Mouse (Mus musculus): ENCODE data around the gene Ctla4.

The Ctla4 gene

GRCm38 (mm10) chr1:60920493-60921355, 33.9 kb downstream of the Ctla4 start:
- no peak for DNase-seq (ENCODE audit: low spot score in 2 of 2)

DNA sequence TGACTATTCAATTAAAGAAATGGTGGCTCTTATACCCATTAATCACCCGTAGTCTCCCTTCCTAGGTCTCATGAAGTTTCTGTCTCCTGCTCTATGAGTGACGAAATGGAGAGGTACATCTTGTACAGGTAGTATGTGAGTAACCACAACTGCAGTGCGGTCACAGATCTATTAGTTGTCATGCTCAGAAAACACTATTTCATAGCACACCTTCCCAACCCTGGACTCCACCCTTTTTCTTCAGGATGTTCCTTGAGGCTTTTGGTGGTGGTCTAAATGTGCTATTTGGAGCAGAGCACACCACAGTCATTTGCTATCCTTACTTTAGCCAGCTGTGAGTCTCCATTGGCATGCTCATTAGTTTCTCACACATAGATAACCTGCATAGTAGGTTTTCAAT, 42.2 kb downstream of the Ctla4 start:
- no peak for DNase-seq (ENCODE audit: low spot score in 2 of 2)

- no peak for DNase-seq (ENCODE audit: low spot score in 2 of 2)
These were observed 43.6 kb downstream of the Ctla4 start for GRCm38 (mm10) chr1:60930397-60930796.

GRCm38 (mm10) chr1:60935968-60936581, 49.3 kb downstream of the Ctla4 start:
- peak in 1 of 2 experiments; percentile 24 for DNase-seq (ENCODE audit: low spot score in 2 of 2)

DNA sequence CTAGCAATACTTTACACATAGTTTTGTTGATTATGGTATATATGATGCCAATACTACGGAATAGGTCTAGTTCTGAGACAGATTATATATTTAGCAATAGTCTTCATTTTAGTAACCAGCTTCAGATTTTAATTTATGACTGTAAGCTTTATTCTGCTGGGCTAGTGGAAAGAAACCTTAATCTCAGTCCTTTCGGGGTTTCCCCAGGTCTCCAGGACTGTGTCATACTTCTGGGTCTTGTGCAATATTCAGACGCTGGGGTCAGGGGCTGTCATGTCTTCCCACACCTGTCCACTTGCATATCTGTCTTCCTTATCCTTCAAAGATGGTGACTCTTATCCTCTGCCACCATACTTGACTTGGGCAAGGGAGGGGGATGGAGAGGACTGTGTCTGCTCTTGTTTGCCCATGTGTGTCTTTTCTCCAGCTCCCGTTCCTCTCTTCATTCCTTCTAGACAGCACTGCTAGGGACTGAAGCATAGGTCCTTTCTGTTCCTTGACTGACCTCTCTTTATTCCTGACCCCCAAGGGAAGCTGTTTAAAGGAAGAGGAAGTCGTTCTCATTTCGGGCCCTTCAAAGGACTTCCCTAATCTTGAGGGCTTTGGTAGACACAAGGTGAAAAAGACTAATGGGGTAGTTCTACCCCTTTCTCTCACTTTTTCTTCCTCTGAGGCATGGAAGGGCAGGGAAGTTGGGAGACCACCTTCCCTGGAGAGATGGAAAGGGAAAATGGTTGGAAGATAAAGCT, 50.3 kb downstream of the Ctla4 start:
- no peak for DNase-seq (ENCODE audit: low spot score in 2 of 2)

- DNase-seq (ENCODE audit: low spot score in 2 of 2), result no peak
These were observed 51.5 kb downstream of the Ctla4 start for GRCm38 (mm10) chr1:60938256-60938655.

DNA sequence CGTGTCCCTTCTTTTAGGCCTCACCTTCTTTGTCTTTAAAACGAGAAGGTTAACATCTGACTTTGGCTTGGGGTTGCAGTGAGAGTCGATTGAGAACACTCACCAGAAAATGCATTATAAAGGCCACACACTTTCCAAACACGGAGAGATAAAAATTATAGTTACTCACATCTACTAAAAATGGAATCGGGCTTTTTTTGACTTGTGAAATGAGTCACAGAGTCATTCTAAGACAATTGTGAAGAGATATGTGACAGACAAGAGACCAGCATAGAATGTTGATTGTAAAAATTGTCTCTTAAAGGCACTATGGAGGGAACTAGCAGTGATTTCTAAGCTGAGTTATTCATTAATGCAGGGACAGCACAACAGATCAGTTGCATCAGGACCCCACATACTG, 52.2 kb downstream of the Ctla4 start:
- peak in 1 of 2 experiments; percentile 18 for DNase-seq (ENCODE audit: low spot score in 2 of 2)

DNA sequence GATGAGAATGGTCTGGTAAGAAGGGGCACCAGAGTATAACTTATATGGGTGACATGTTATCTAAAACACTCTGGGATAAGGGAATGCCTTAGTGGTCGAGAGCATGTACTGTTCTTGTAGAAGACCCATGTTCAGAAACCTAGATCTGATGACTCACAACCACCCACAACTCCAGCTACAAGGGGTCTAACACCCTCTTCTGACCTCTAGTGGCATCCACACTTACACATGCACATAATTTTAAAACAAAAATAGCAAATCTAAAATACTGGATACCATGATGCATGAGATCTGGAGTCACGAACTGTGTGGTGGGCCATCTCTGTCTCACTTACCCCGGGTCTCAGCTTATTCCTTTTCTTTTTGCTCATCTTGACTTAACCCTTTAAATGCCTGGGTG, 53.2 kb downstream of the Ctla4 start:
- no peak for DNase-seq (ENCODE audit: low spot score in 2 of 2)

DNA sequence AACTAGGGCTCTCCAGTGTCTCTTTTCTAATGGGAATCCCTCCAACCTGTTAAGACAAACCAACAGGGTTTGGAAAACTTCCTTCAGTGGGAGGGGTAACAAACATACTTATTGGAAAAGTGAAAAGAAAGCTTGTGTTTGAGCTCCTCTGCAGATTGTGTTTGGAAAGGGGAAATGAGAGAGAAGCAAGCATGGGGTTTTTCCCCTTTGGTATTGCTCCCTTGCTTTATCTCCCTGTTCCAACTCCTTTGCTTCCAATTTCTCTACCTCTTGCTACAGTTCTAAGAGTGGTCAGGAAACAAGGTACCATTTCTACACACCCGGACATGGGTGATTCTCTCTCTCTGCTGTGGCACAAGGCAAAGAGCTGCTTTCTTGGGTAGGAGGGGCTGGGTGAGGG, 53.8 kb downstream of the Ctla4 start:
- DNase-seq (ENCODE audit: low spot score in 2 of 2), result no peak

GRCm38 (mm10) chr1:60941056-60942048, 54.6 kb downstream of the Ctla4 start:
- no peak for DNase-seq (ENCODE audit: low spot score in 2 of 2)

- DNase-seq (ENCODE audit: low spot score in 2 of 2), result no peak
These were observed 56.1 kb downstream of the Ctla4 start for GRCm38 (mm10) chr1:60942921-60943320.

- DNase-seq (ENCODE audit: low spot score in 2 of 2), result no peak
These were observed 59.0 kb downstream of the Ctla4 start for GRCm38 (mm10) chr1:60945633-60946401.

- no peak for DNase-seq (ENCODE audit: low spot score in 2 of 2)
These were observed 61.3 kb downstream of the Ctla4 start for GRCm38 (mm10) chr1:60948112-60948511.

GRCm38 (mm10) chr1:60952958-60953357, 66.2 kb downstream of the Ctla4 start:
- no peak for DNase-seq (ENCODE audit: low spot score in 2 of 2)

GRCm38 (mm10) chr1:60953686-60954085, 66.9 kb downstream of the Ctla4 start:
- no peak for DNase-seq (ENCODE audit: low spot score in 2 of 2)

DNA sequence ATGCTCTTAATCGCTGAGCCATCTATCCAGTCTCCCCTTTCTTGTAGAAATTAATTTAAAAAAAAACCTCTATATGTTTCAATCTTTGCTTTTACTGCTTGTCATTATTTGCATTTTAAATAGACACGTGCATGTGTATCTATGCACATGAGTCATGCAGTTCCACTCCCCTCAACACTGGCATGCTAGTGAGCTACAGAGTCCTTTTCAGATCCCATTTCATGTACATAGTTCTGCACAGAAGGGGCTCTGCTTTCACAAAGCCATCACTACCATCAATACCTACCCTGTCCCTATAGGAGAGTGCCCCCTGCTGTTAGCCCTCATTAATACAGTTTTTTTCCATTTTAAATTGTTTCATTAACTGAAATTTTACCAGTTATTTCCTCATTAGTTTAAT, 68.0 kb downstream of the Ctla4 start:
- DNase-seq (ENCODE audit: low spot score in 2 of 2), result no peak

- no peak for DNase-seq (ENCODE audit: low spot score in 2 of 2)
These were observed 68.4 kb downstream of the Ctla4 start for GRCm38 (mm10) chr1:60955186-60955585.

GRCm38 (mm10) chr1:60956196-60956595, 69.4 kb downstream of the Ctla4 start:
- DNase-seq (ENCODE audit: low spot score in 2 of 2), result no peak

GRCm38 (mm10) chr1:60958287-60958686, 71.5 kb downstream of the Ctla4 start:
- DNase-seq (ENCODE audit: low spot score in 2 of 2), result no peak

DNA sequence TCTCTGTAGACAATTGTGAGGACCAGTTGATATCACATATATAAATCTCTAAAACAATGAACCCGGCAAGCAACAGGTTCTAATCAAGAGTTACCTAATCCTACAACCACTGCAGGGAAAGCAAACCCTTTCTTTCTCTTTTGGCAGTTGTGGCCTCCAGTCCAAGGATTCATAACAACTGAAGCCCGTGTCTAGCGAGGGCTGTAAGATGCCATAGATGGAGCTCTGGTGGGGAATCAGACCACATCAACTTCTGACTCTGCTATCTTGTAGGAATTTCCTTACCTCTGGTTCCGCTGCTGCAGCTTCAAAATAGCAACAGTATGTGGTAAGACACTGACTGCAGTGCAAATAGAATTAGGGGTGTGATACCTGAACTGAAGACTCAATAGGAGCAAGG, 72.4 kb downstream of the Ctla4 start:
- DNase-seq (ENCODE audit: low spot score in 2 of 2), result no peak

DNA sequence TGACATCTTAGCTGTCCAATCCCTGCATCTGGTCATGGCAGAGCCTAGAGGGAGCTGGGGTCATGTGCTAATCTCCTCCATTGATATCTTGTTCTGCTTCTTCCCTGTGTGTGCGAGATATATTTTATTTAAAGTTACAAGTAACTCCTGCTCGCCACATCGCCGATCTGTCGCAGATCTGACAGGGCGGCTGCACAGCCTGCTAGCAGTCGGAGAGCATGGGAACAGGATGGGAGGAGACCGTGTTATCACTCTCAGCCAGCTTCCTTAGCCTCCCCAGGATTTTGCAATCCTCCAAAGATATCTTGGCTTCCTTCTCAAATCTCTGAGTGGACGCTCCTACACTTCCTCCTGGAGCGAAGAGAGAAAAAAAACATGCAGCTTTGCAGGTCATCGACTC, 73.7 kb downstream of the Ctla4 start:
- DNase-seq (ENCODE audit: low spot score in 2 of 2), result no peak
